Mouse (Mus musculus): ENCODE results near the gene Kif12. TPM values are rescaled to one million over a fixed set of nuclear protein-coding genes. Genes with fewer than 3 reads are reported as not detected.
A peak's percentile ranks its signal among the peaks of the same experiment; 100 is the strongest.

Gene Kif12
- polyA plus RNA-seq, 1 experiment from 2014 or later, result 0.11 TPM

DNA sequence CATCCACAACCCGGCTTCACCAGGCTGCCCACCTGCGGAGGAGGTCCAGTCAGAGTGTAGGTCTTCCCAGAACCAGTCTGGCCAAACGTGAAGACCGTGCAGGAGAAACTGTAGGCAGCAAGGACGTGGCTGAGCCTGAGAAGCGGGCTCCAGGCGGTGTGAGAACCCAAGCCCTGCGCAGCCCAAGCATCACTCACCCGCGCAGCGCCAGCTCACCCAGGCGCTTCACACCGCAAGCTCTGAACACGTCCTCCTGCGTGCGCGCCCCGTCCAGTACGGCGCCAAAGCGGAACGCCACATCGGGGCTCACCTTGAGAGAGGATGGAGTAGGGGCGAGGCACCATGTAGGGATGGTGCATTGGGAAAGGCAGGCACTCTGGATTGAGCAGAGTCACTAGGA lies 809 bp downstream of the Kif12 start:
- no peak overlapping the region for H3K27ac ChIP-seq (ENCODE audit: low read depth, low read length)
- no peaks in the 10 kb centered on the region for H3K36me3 ChIP-seq (ENCODE audit: control insufficient read depth, insufficient read depth, low read length)
- H3K4me3 ChIP-seq (ENCODE audit: low read depth, low read length), result no peak overlapping the region
- H3K4me1 ChIP-seq (ENCODE audit: control insufficient read depth, insufficient read depth, low read length), result no peaks in the 10 kb centered on the region
- H3K27me3 ChIP-seq (ENCODE audit: control insufficient read depth, insufficient read depth, low read length), result peaks cover 29% of the 10 kb centered on the region
- no peak for ATAC-seq (replicated peaks; ENCODE audit: insufficient number of reproducible peaks, low FRiP score, low TSS enrichment)
- no peak overlapping the region for H3K4me2 ChIP-seq
- H3K9ac ChIP-seq (ENCODE audit: low read depth, low read length), result no peak overlapping the region
- WGBS (ENCODE audit: insufficient replicate concordance), result 27% methylated on average over 24 of the region's 24 CpGs
- no peaks in the 10 kb centered on the region for H3K9me3 ChIP-seq (replicated peaks; ENCODE audit: control insufficient read depth, low read length)

DNA sequence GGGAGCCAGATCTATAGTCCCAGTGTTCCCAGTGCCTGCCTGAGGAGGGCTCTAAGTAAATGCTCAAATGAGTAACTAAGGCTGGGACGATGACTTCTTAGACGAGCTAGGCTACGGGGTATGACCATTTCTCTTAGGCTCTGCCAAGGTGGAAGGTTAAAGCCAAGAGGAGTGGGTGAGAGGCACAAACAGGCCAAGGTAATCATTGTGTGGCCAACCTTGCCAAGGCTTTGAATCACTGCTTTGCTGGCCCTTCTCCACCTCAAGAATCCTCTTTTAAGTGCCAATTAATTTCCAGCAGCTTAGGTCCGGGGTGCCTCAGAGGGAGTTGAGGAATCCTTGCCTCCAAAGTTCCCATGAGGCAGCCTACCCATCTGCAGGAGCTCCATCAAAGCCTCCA lies 1.9 kb downstream of the Kif12 start:
- Histone ChIP-seq H3K27ac (ENCODE audit: low read depth, low read length) (no peak overlapping the region), H3K27me3 (ENCODE audit: control insufficient read depth, insufficient read depth, low read length) (peaks cover 29% of the 10 kb centered on the region), H3K4me2 (no peak overlapping the region), H3K9ac (ENCODE audit: low read depth, low read length) (no peak overlapping the region), H3K4me3 (ENCODE audit: low read depth, low read length) (no peak overlapping the region), H3K9me3 (replicated peaks; ENCODE audit: control insufficient read depth, low read length) (no peaks in the 10 kb centered on the region), H3K4me1 (ENCODE audit: control insufficient read depth, insufficient read depth, low read length) (no peaks in the 10 kb centered on the region), H3K36me3 (ENCODE audit: control insufficient read depth, insufficient read depth, low read length) (no peaks in the 10 kb centered on the region)
- no peak for ATAC-seq (replicated peaks; ENCODE audit: insufficient number of reproducible peaks, low FRiP score, low TSS enrichment)
- 72% methylated on average over 4 of the region's 4 CpGs for WGBS (ENCODE audit: insufficient replicate concordance)

DNA sequence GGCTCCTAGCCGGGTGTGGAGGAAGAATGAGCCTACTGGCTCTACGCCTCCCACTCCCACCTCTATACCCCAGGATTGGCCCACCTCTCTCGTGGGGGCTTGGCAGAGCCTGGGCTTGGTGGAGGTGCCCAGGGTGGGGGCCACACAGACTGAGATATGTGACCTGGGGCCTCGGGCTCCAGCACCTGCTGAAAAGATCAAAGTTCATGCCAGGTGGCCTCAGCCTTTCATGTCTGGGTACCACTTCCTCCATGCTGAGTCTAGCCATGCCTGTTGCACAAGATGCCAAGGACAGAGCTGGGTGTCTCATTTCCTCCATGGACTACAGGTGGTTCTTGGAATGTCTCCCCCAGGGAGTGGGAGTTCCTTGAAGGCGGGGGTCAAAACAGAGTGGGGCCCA lies 5.6 kb downstream of the Kif12 start:
- Histone ChIP-seq H3K9me3 (replicated peaks; ENCODE audit: control insufficient read depth, low read length) (no peaks in the 10 kb centered on the region), H3K27ac (ENCODE audit: low read depth, low read length) (no peak overlapping the region)
- 78% methylated on average over 5 of the region's 5 CpGs for WGBS (ENCODE audit: insufficient replicate concordance)

DNA sequence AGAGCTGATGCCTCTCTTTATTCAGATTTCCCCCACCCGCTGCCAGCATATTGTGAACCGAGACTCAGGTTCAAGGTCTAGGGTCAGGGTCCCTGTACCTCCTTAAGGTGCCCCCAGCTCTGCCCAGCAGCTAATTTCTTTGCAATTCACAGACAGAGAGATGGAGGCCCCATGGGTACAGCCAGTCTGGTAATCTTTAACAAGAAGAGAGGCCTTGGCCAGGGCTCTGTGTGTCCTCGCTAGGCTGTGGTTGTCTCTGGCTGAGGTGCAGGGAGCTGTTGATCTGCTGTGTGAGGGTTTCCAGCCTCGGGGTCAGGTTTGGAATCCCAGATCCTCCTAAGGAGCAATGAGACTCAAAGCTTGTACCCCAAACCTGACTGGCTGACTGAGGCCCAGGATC lies 6.3 kb downstream of the Kif12 start:
- no peak overlapping the region for H3K4me3 ChIP-seq (ENCODE audit: low read depth, low read length)
- H3K4me2 ChIP-seq, result no peak overlapping the region
- no peak overlapping the region for H3K9ac ChIP-seq (ENCODE audit: low read depth, low read length)
- WGBS (ENCODE audit: insufficient replicate concordance), result 78% methylated on average over 4 of the region's 4 CpGs
- no peaks in the 10 kb centered on the region for H3K36me3 ChIP-seq (ENCODE audit: control insufficient read depth, insufficient read depth, low read length)
- no peak overlapping the region for H3K27ac ChIP-seq (ENCODE audit: low read depth, low read length)
- no peaks in the 10 kb centered on the region for H3K4me1 ChIP-seq (ENCODE audit: control insufficient read depth, insufficient read depth, low read length)
- ATAC-seq (replicated peaks; ENCODE audit: insufficient number of reproducible peaks, low FRiP score, low TSS enrichment), result no peak
- H3K9me3 ChIP-seq (replicated peaks; ENCODE audit: control insufficient read depth, low read length), result no peaks in the 10 kb centered on the region
- H3K27me3 ChIP-seq (ENCODE audit: control insufficient read depth, insufficient read depth, low read length), result peaks cover 11% of the 10 kb centered on the region

More for the DNA sequence above, 5.6 kb downstream of the Kif12 start:
- Histone ChIP-seq H3K4me1 (ENCODE audit: control insufficient read depth, insufficient read depth, low read length) (no peaks in the 10 kb centered on the region), H3K4me2 (no peak overlapping the region), H3K36me3 (ENCODE audit: control insufficient read depth, insufficient read depth, low read length) (no peaks in the 10 kb centered on the region), H3K4me3 (ENCODE audit: low read depth, low read length) (no peak overlapping the region), H3K27me3 (ENCODE audit: control insufficient read depth, insufficient read depth, low read length) (peaks cover 18% of the 10 kb centered on the region), H3K9ac (ENCODE audit: low read depth, low read length) (no peak overlapping the region)
- ATAC-seq (replicated peaks; ENCODE audit: insufficient number of reproducible peaks, low FRiP score, low TSS enrichment), result no peak

DNA sequence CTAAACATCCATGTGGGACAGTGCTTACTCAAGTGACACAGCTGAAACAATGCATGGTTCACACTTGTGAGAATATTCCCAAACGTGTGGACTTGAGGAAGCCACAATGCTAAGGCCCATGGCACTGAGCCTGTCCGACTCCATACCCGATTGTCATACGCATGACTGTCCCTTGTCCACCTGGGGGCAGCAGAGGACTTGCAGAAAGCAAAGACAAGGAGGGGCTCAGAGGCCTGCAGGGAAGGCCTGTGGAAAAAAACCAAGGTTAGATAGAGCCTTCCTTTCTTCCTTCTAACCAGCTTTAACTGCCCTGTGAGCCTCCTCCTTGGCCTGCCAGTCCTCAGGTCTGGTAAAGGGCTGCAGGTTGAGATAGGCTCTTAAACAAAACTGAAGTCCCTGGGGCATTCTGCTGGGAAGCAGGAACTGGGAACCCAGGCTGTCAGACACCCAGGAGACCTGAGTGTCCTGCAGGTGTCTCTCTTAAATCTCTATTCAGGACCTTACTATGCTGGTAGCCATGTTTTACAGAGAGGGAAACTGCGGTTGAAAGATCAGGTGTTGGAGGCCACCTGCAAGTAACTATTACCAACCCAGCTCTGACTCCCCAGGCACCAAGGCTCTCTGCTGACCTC lies 12.9 kb downstream of the Kif12 start:
- H3K27me3 ChIP-seq (ENCODE audit: control insufficient read depth, insufficient read depth, low read length), result no peaks in the 10 kb centered on the region
- no peak overlapping the region for H3K4me2 ChIP-seq
- H3K4me1 ChIP-seq (ENCODE audit: control insufficient read depth, insufficient read depth, low read length), result no peaks in the 10 kb centered on the region
- H3K27ac ChIP-seq (ENCODE audit: low read depth, low read length), result no peak overlapping the region
- no peak overlapping the region; the same call in 1 of the 2 replicates for H3K9ac ChIP-seq (ENCODE audit: low read depth, low read length)
- H3K36me3 ChIP-seq (ENCODE audit: control insufficient read depth, insufficient read depth, low read length), result no peaks in the 10 kb centered on the region
- H3K9me3 ChIP-seq (replicated peaks; ENCODE audit: control insufficient read depth, low read length), result no peaks in the 10 kb centered on the region
- peak; percentile 67; the same call in 1 of the 2 replicates for ATAC-seq (replicated peaks; ENCODE audit: insufficient number of reproducible peaks, low FRiP score, low TSS enrichment)
- H3K4me3 ChIP-seq (ENCODE audit: low read depth, low read length), result no peak overlapping the region
- 20% methylated on average over 5 of the region's 5 CpGs for WGBS (ENCODE audit: insufficient replicate concordance)

DNA sequence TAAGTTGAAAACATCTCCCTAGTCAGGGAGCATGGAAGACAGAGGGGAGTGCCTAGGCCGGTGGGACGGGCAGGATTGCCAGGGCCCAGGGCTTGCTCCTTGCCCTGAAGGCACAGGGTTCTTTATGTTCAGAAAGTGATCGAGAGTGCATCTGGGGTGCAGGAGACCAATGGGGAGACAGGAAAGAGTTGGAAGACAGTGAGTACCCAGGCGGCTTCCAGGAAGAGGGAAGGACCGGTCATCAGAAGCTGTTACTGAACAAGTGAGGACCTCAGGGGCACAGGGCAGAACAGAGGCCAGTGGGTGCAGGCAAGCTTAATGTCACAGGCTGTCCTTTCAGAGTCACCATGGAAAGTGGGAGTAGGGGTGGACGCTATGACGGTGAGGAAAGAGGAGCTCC lies 13.7 kb downstream of the Kif12 start:
- peak; percentile 5; the same call in 1 of the 2 replicates for ATAC-seq (replicated peaks; ENCODE audit: insufficient number of reproducible peaks, low FRiP score, low TSS enrichment)
- 84% methylated on average over 7 of the region's 7 CpGs for WGBS (ENCODE audit: insufficient replicate concordance)
- Histone ChIP-seq H3K9ac (ENCODE audit: low read depth, low read length) (no peak overlapping the region), H3K4me1 (ENCODE audit: control insufficient read depth, insufficient read depth, low read length) (no peaks in the 10 kb centered on the region), H3K27me3 (ENCODE audit: control insufficient read depth, insufficient read depth, low read length) (no peaks in the 10 kb centered on the region), H3K27ac (ENCODE audit: low read depth, low read length) (no peak overlapping the region), H3K36me3 (ENCODE audit: control insufficient read depth, insufficient read depth, low read length) (no peaks in the 10 kb centered on the region), H3K9me3 (replicated peaks; ENCODE audit: control insufficient read depth, low read length) (no peaks in the 10 kb centered on the region), H3K4me3 (ENCODE audit: low read depth, low read length) (no peak overlapping the region), H3K4me2 (no peak overlapping the region)

DNA sequence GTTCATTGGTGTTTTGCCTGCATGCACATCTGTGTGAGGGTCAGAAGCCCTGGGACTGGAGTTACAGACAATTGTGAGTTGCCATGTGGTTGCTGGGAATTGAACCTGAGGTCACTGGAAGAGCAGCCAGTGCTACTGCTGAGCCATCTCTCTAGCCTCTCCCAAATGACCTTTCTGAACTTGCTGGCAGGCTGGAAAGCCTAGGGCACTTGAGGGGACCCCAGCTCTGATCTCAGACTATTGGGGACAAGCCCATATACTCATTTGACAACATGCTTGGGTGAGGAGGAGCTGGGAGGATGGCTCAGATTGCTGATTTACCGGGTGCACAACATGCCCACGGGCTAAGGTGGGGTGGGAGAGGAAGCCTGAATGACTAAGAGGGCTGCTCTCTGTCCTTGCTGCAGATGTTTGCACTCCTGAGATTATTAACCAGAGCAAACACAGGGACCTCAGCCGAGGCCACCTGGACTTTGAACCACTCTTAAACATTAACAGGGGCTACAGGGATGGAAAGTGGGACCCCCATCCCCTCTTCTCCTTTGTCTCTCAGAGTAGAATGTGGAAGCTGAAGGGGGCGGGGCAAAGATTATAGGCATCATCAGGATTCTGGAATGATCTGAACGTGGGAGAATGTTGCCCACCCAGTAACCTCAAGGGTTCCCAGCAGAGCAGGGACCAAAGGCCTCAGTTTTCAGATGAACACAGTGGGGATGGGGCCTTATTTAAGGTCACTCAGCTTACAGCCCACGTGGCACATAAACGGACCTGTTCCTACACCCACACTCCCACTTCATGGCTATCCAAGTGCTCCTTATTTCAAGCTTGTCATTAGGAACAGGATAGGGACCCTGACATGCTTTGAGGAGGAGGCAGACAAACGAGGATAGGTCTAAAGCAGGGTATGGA lies 15.0 kb downstream of the Kif12 start:
- no peaks in the 10 kb centered on the region for H3K9me3 ChIP-seq (replicated peaks; ENCODE audit: control insufficient read depth, low read length)
- H3K4me2 ChIP-seq, result no peak overlapping the region
- H3K9ac ChIP-seq (ENCODE audit: low read depth, low read length), result no peak overlapping the region
- no peaks in the 10 kb centered on the region for H3K36me3 ChIP-seq (ENCODE audit: control insufficient read depth, insufficient read depth, low read length)
- WGBS (ENCODE audit: insufficient replicate concordance), result 60% methylated on average over 8 of the region's 8 CpGs
- H3K4me1 ChIP-seq (ENCODE audit: control insufficient read depth, insufficient read depth, low read length), result no peaks in the 10 kb centered on the region
- ATAC-seq (replicated peaks; ENCODE audit: insufficient number of reproducible peaks, low FRiP score, low TSS enrichment), result no peak
- no peak overlapping the region for H3K27ac ChIP-seq (ENCODE audit: low read depth, low read length)
- H3K27me3 ChIP-seq (ENCODE audit: control insufficient read depth, insufficient read depth, low read length), result no peaks in the 10 kb centered on the region
- H3K4me3 ChIP-seq (ENCODE audit: low read depth, low read length), result no peak overlapping the region

DNA sequence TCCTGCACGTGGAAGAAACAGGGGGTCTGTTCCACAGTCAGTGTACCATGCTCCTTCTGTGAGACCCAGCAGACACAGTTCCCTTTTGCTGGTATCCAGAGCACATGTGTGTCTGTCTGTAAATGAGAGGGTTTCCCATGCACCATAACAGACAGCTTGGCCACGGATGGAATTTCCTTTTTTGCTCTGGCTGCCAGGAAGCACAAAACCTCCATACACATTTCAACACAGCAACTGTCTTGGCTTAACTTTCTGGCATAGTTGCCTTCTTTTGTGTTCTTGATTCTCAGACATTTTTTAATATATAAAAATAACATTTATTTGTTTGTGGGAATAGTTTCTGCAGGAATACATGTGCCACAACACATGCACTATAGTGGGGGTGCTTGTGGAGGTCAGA lies 16.3 kb downstream of the Kif12 start:
- Histone ChIP-seq H3K9me3 (replicated peaks; ENCODE audit: control insufficient read depth, low read length) (no peaks in the 10 kb centered on the region), H3K27me3 (ENCODE audit: control insufficient read depth, insufficient read depth, low read length) (no peaks in the 10 kb centered on the region), H3K4me1 (ENCODE audit: control insufficient read depth, insufficient read depth, low read length) (no peaks in the 10 kb centered on the region), H3K9ac (ENCODE audit: low read depth, low read length) (no peak overlapping the region), H3K4me2 (no peak overlapping the region), H3K36me3 (ENCODE audit: control insufficient read depth, insufficient read depth, low read length) (no peaks in the 10 kb centered on the region), H3K4me3 (ENCODE audit: low read depth, low read length) (no peak overlapping the region), H3K27ac (ENCODE audit: low read depth, low read length) (no peak overlapping the region)
- ATAC-seq (replicated peaks; ENCODE audit: insufficient number of reproducible peaks, low FRiP score, low TSS enrichment), result no peak
- 51% methylated on average over 2 of the region's 2 CpGs for WGBS (ENCODE audit: insufficient replicate concordance)
